Mouse (Mus musculus): ENCODE data around the gene Lzts3. TPM values are rescaled to one million over a fixed set of nuclear protein-coding genes. Genes with fewer than 3 reads are reported as not detected.

Gene Lzts3
- total RNA-seq, 2 experiments from 2014 or later = 174 to 190 TPM

- no peak for DNase-seq (ENCODE audit: low spot score in 2 of 2)
- intact Hi-C loops (cut with DNase I) = loop anchor here (2.0 kb wide), 2 partner anchors 15 to 23 kb away; partner anchors contain the start of gene Ddrgk1
Observed at GRCm38 (mm10) chr2:130641351-130642025, 1.1 kb downstream of the Lzts3 start.

- intact Hi-C loops (cut with DNase I) = no loop called here
- DNase-seq (ENCODE audit: low spot score in 2 of 2) = peak in 1 of 2 experiments; percentile 26
Observed at GRCm38 (mm10) chr2:130639276-130639675, 3.3 kb downstream of the Lzts3 start.

- no peak for DNase-seq (ENCODE audit: low spot score in 2 of 2)
- intact Hi-C loops (cut with DNase I) = no loop called here
Observed at GRCm38 (mm10) chr2:130638101-130638611, 4.4 kb downstream of the Lzts3 start.

DNA sequence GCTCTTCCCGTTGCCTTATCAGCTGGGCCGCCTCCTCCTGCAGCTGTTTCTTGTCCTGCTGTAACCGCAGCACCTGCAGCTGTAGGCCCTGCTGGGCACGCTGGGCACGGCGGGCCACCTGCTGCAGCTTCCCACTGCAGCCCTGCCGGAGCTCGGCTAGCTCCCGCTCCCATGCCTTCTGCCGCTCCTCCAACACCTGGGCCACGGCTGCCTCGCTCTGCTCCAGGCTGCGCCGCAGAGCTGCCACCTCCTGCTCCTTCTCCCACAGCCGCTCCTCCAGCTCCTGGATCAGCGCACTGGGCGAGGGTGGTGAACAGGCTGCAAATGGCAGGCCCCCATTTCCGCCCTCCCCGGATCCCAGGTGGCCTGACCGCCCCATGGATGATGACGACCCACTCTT, 6.8 kb downstream of the Lzts3 start:
- DNase-seq (ENCODE audit: low spot score in 2 of 2) = peak in 1 of 2 experiments; percentile 35
- intact Hi-C loops (cut with DNase I) = no loop called here

GRCm38 (mm10) chr2:130634739-130635411, 7.7 kb downstream of the Lzts3 start:
- peak in 1 of 2 experiments; percentile 32 for DNase-seq (ENCODE audit: low spot score in 2 of 2)
- intact Hi-C loops (cut with DNase I) = no loop called here

DNA sequence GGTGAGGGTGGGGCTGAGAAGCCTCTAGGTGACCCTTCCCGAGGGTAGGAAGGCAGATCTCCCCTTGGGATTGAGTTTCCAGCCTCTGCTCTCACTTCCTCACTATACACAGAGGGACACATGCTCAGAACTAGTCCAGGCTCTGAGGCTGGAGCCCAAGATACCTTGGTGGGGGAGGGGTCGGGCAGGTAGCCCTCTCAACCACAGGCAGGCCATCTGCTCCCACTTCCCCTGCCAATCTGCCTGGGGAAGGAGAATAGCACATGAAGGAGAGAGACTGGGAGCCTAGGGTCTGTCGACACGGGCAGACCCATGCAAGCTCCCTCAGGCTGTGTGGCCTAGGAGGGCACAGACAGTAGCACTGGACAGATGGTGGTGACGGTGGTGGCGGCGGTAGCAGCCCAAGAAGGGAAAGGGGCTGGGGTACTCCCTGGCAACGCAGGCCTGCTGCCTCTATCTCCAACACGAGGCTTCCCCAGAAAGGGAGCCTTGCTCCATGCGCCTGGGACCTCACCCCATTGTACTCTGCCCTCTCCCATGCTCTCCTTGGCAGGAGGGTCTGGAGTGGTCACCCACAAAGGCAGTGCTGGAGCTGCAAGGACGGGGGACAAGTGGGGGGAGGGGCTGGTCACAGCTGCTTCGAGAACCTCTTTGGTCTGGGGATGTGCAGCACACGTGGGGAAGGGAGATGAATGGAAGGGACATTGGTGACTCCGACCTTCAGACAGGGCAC, 8.4 kb downstream of the Lzts3 start:
- no peak for DNase-seq (ENCODE audit: low spot score in 2 of 2)
- intact Hi-C loops (cut with DNase I) = no loop called here

DNA sequence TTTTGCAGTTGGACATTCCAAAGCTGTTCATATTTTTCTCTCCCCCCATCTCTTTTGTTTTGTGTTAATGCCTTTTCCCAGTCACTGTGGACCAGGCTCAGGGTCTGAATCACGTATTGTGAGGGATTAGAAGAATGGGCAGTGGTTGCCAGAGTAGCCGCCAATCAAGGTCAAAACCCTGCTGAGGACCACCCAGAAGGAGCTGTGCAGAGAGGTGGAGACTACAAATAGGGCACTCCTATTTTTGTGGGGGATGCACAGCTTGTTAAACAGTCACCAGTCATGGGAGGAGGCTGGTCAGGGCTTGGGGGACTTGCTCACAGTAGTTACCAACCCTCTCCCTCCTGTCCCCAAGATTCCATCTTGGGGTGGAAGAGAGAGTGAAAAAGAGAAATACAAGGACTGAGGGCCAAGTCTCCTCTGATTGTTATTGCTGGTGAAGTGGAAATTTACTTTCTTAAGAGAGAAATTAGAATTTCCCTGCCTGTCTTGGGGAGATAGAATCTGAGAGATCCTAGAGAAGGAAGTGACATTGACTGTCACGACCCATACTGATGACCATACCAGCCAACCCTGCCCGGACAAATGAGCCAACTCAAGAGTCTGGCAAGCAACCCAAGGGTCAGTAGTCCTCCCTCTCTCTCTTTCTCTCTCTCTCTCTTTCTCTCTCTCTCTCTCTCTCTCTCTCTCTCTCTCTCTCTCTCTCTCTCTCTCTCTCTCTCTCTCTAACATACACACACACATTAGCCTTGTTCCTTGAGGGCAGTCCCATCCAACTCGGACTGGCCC, 9.5 kb downstream of the Lzts3 start:
- intact Hi-C loops (cut with DNase I) = no loop called here
- DNase-seq (ENCODE audit: low spot score in 2 of 2) = no peak

DNA sequence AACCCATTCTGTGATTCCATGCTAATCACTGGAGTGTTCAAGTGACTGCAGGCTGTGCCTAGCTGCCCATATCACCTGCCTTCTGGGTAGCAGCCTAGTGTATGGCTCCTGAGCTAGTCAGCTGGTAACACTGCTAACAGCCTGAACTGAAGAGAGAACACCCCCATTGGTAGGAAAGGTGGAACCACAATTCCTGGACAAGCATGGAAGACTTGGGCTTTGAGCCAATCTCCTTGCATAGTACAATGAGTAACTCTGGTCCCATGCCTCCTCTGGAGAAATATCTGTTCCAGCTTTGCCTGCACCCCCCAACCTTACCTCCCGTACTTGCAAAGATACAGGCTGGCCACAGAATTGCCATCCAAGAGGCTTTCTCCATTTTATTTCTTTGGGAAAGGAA, 10.2 kb downstream of the Lzts3 start:
- DNase-seq (ENCODE audit: low spot score in 2 of 2) = peak in 1 of 2 experiments; percentile 60
- intact Hi-C loops (cut with DNase I) = no loop called here

DNA sequence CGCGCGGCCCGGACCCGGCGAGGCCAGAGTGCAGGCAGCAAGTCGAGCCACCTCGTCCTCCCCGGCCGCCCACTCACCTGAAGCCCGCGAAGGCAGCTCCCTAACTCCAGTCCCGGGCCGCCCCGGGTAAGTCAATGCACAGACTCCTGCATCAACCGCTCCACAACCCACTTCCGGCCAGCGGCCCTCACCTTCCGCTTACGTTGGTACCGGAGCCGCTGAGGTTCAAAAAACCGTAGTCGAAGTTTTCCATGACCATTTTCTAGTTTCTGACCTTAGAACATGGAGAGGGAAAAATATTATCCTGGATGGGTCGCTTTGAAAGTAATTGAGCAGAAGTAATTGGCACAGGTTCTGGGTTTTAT, 12.8 kb downstream of the Lzts3 start, which contains the start of the genes Fastkd5 and Ubox5:
Gene Fastkd5 (minus strand): TSS at position 189 of the 365 bp plus-strand sequence.
Gene Ubox5 (minus strand): TSS at position 200 of the 365 bp plus-strand sequence.
- peak; percentile 90 to 94 for DNase-seq (ENCODE audit: low spot score in 2 of 2)
- intact Hi-C loops (cut with DNase I) = no loop called here

DNA sequence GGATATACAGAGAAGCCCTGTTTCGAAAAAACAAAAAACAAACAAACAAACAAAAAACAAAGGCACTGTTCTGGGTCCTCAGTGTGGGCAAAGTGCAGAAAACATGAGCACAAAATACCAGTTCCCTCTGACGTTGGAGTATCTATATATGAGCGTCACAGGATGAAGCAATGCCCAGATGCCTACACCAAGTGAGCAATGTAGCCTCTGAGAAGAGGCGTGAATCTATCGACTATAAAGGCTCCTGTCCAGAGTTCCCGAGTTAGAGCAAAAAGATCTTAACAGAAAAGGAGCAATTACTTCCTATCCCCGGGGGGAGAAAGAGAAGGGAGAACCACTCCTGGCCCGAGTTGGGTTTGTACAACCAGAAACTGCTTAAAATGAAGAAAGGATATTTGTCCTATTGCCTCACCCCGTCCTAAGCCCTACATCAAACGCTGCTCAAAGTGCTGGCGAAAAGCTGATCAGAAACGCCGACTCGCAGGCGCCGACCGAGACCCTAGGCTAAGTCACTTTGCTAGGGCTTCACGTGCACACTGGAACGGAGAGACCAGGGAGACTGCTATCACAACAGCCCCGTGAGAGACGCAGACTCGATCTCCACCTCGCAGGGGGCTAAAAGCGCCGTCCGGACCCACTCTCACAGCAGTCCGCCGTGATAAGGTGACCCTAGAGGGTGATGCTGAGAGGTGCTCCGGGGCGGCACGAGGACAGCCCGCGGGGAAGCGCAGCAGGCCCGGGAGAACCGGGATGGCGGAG, 13.3 kb downstream of the Lzts3 start:
- DNase-seq (ENCODE audit: low spot score in 2 of 2) = no peak
- intact Hi-C loops (cut with DNase I) = no loop called here

DNA sequence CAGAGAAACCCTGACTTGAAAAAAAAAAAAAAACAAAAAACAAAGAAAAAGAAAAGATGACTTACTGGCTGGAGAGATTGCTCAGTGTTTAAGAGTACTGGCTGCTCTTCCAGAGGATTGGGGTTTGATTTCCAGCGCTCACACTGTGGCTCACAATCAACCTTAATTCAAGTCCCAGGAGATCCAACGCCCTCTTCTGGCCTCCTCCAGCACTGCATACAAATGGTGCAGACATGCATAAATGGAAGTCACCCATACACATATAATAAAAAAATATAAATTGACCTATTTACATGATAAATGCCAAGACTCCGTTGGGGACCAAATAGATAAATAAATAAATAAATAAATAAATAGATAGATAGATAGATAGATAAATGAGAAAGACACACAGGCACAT, 14.2 kb downstream of the Lzts3 start:
- DNase-seq (ENCODE audit: low spot score in 2 of 2) = no peak
- intact Hi-C loops (cut with DNase I) = no loop called here

- intact Hi-C loops (cut with DNase I) = no loop called here
- DNase-seq (ENCODE audit: low spot score in 2 of 2) = no peak
Observed at GRCm38 (mm10) chr2:130618972-130619371, 23.6 kb downstream of the Lzts3 start.

DNA sequence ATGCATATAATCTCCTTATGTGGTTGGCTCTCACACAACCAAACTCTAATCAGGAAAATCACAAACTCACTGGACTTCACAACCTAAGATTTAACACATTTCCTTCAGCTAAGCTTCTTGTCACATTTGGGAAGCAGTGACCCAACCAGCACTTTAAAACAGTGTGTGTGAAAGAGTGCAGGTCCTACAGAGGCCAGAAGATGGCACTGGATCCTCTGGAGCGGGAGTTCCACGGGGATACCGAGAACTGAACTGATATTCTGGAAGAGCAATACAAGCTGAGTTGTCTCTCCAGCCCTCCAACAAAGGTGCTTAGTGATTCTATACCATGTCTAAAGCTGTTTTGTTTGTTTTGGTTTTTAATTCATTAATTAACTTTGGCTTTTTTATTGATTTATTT, 29.5 kb downstream of the Lzts3 start:
- no peak for DNase-seq (ENCODE audit: low spot score in 2 of 2)
- intact Hi-C loops (cut with DNase I) = no loop called here

DNA sequence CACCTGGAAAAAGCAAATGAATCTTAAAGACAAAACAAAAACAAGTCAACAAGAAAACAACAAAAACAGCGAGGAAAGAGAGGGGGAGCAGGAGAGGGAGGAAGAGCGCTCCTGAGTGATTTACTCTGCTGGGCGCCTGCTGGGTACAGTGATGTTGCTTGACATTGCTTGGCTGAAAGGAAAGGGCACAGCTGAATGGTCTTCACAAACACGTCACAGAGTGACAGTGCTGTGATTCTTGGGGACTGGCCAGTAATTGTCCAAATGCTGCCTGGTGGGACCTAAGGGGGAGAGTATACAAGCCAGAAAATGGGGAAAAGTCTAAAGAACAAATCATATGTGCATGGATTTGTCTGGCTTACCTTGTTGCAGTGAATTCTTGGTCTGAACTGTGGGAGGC, 40.4 kb downstream of the Lzts3 start:
- intact Hi-C loops (cut with DNase I) = no loop called here

DNA sequence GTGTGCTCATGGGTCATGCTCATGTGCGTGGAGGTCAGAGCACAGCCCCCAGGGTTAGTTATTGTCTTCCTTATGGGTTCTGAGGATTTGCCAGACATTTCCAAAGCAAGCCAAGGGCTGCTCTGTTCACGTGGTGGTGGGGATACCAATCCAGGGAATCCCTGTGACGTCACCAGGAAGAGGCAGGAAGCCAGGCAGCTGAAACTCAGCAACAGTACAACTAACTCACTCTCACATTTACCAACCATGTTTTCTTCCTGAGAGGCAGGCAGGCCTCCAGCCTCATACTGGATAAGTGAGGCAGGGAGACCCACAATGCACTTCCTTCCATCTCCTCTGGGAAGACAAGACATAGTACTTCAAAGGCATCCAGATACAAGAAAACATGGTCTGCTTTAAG, 44.2 kb downstream of the Lzts3 start:
- intact Hi-C loops (cut with DNase I) = no loop called here
- DNase-seq (ENCODE audit: low spot score in 2 of 2) = no peak

More for the DNA sequence above, 40.4 kb downstream of the Lzts3 start:
- DNase-seq (ENCODE audit: low spot score in 2 of 2) = no peak

- peak; percentile 37 to 66 for DNase-seq (ENCODE audit: low spot score in 2 of 2)
- intact Hi-C loops (cut with DNase I) = no loop called here
Observed at GRCm38 (mm10) chr2:130597601-130598010, 45.0 kb downstream of the Lzts3 start.

DNA sequence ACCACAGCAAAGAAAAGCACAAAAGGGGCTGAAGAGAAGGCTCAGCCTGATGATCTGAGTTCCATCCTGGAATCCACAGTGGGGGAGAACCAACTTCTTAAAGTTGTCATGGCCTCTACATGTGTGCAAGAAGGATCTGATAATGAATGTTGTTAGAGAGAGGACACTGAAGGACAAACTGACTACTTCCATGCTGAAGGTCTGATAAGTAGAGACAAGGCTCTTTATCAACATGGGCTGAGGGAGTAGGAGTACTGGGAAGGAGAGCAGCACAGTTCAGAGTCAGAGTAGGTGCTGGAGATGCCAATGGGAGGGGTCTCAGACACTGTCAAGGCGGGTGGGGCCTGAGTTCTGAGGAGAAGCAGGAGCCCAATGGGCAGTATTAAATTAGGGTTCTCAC, 47.0 kb downstream of the Lzts3 start:
- DNase-seq (ENCODE audit: low spot score in 2 of 2) = no peak
- intact Hi-C loops (cut with DNase I) = no loop called here

DNA sequence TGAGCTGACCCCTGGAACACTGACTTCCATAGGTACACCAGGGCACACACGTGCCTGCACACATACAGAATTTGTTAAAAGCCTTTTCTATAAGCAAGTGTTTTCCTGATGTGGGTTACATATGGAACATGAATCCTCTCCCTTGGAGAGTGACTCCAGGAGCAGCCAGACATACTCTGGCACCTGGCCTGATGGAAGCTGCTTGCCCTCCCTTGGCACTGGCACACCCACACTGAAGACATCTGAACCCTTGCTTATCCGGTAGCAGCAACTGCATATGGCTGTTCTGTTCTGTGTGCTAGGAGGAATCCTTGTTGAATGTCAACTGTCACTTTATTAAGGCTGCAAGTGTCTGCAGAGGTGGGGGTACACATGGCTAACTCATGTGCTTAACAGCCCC, 51.6 kb downstream of the Lzts3 start:
- intact Hi-C loops (cut with DNase I) = no loop called here

DNA sequence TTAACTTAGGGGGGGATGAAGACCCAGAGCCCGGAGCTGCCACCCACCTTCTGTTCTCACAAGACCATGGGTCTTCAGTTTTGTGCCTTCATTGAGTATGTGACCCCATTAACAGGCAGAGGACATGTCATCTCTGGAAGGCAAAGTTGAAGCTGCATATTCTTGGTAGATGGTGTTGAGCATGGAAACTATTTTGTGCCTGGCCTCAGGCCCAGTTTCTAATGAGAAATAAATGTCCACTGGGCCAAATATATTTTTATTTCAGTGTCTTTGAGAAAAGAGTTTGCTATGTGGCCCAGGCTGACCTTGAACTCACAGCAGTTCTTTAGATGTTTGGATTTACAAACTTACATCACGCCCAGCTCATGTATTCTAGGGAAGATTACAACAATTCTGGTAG, 52.8 kb downstream of the Lzts3 start:
- no peak for DNase-seq (ENCODE audit: low spot score in 2 of 2)
- intact Hi-C loops (cut with DNase I) = no loop called here

More for the DNA sequence above, 51.6 kb downstream of the Lzts3 start:
- no peak for DNase-seq (ENCODE audit: low spot score in 2 of 2)

All from left cerebral cortex, postnatal 25 days (tissue).